Mouse (Mus musculus) erythroblast, embryonic 14.5 days (primary cell): Measurements from ENCODE around the gene Fars2.

Source experiments
- GATA1 ChIP-seq: IDR thresholded peaks from 2 replicates; pipeline ENCODE4 v1.6.1; 2012; ENCODE audit warnings: low read length, inconsistent platforms, mixed read lengths
- TAL1 ChIP-seq: IDR thresholded peaks from 3 replicates; pipeline ENCODE4 v1.6.1; 2012; ENCODE audit warnings: low read length, inconsistent platforms, mixed read lengths

DNA sequence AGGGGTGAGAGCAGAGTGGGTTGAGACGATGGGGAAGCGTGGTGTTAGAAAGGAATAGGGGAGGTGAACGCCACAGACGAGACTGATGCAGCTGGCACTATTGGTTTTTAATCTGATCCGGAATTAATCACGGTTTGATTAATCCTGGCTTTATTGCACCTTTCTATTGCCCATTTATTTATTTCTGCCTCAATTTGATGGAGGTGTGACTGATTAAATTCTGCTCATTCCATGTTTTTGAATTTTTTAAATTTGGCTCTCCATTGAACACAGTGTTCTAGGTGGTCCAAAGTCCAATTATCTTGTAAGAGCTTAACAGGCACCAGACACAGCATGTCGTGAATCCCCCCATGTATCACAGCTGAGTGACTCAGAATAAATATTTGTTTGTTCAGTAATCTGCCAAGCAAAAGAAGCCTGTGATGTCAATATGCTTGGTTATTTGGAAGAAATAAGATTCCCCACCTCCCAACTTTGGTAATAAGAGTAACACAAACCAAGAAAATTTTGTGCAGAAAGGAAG lies 166.4 kb downstream of the Fars2 start:
- TF ChIP-seq GATA1 (no peak), TAL1 (no peak)
